8 mouse cellular contexts compared by ENCODE assay signal in genomic region chr2:117541471-117541870, GRCm38 (mm10).
DNase-seq lines count a peak whose midpoint lies in the region; ATAC-seq and TF ChIP-seq lines count a peak whose summit lies in the region.

No protein-coding gene starts in this region.

- no peaks in the 10 kb centered on the region for H3K9me3 ChIP-seq in liver, embryonic 13.5 days (replicated peaks)

- POLR2A ChIA-PET in Patski (lab: Charles Lee) = no interaction called here

- DNase-seq in 416B (ENCODE audit: low read depth) = peak; percentile 55
- DNase-seq in Patski (ENCODE audit: low read depth, low spot score) = peak; percentile 64
- DNase-seq in cerebellum, postnatal 4 days (ENCODE audit: low spot score in 2 of 2) = peak; percentile 40 to 69
- peak; percentile 4 to 13 for DNase-seq in gastrocnemius, adult 8-10 months (ENCODE audit: low spot score in 2 of 2)
- peak; percentile 67 for DNase-seq in kidney, postnatal 14 days
- DNase-seq in liver, embryonic 13.5 days = peak; percentile 0
- DNase-seq in ovary, postnatal 10 days (ENCODE audit: low spot score) = peak; percentile 37
- peak; percentile 44 to 68 for DNase-seq in urinary bladder, postnatal 4 days (ENCODE audit: low spot score in 2 of 2)

- no peaks in the 10 kb centered on the region for H3K27me3 ChIP-seq in Patski
- no peaks in the 10 kb centered on the region for H3K27me3 ChIP-seq in liver, embryonic 13.5 days

- in situ Hi-C loops in Patski (cut with MboI; ENCODE audit: low pct_unique_long_range_greater_than_20kb) = loop anchor here (5.0 to 10.0 kb wide), 6 partner anchors 79 to 701 kb away; partner anchors contain the start of gene Thbs1

- CTCF ChIA-PET in Patski (lab: Charles Lee) = interaction anchor here (0.6 to 1.9 kb wide), 11 partner anchors 10 to 698 kb away, joined by 3 to 7 read pairs (median 4); no protein-coding TSS in a partner anchor

- 12% methylated on average over 6 of the region's 6 CpGs for WGBS in liver, embryonic 13.5 days (ENCODE audit: insufficient replicate concordance)

- no peak overlapping the region for H3K4me2 ChIP-seq in liver, embryonic 13.5 days

- H3K4me1 ChIP-seq in liver, embryonic 13.5 days (replicated peaks) = no peaks in the 10 kb centered on the region

- no peaks in the 10 kb centered on the region for H3K36me3 ChIP-seq in liver, embryonic 13.5 days

- H3K27ac ChIP-seq in liver, embryonic 13.5 days = no peak overlapping the region

- ATAC-seq in Patski = no peak
- ATAC-seq in liver, embryonic 13.5 days (ENCODE audit: low read depth) = no peak

- no peak overlapping the region for H3K9ac ChIP-seq in liver, embryonic 13.5 days

- TF ChIP-seq CTCF in Patski (IDR thresholded peaks at IDR 0.05) = peak; percentile 86

- no peak overlapping the region for H3K4me3 ChIP-seq in liver, embryonic 13.5 days (replicated peaks)

Comparison
In these comparisons a context has a peak if more than half of its experiments do, and no peak if none do; other contexts are left out.
1. DNase-seq: peak in every context shown above with its lines; median percentile 67 in kidney, postnatal 14 days; 64 in Patski; 56 in urinary bladder, postnatal 4 days; 55 in 416B; 54 in cerebellum, postnatal 4 days; 37 in ovary, postnatal 10 days; 8 in gastrocnemius, adult 8-10 months; 0 in liver, embryonic 13.5 days.